Mouse (Mus musculus): Measurements from ENCODE around the gene Celf1. TPM values are rescaled to one million over a fixed set of nuclear protein-coding genes. Genes with fewer than 3 reads are reported as not detected.
"Not testable (repeated sequence)": the region's sequence is repeated elsewhere in the genome, so short reads cannot be mapped to it uniquely, and the experiment has no call there.

Celf1 gene
- polyA plus RNA-seq, 1 experiment from 2014 or later, result 156 TPM

DNA sequence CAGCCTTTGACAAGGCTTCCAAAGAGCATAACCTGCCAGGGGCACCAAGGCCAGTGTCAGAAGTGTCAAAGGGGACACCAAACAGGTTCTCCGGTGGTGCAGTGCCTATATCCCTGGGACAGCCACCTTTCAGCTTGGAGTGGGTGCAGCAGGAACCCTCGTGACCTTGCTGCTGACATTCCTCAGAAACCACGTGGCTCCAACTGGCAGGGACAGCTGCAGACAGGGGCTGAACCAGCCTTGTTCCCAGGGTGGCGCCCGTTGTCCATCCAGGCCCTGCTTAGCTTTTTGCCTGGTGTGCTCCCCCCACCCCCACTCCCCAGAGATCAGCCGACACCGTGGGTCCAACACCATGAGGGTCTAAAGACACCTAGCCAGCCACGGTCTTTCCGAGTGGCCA lies 95.2 kb downstream of the Celf1 start, which contains the start of gene Rapsn:
Rapsn (plus strand) TSS at position 236 of the 400 bp plus-strand sequence.
- 0 out of 2 replicates have a peak within 1 kb of the TSS, but pooled peaks have one; percentile 35 for H3K27ac ChIP-seq
- no peak for DNase-seq (ENCODE audit: extremely low spot score, low spot score)

DNA sequence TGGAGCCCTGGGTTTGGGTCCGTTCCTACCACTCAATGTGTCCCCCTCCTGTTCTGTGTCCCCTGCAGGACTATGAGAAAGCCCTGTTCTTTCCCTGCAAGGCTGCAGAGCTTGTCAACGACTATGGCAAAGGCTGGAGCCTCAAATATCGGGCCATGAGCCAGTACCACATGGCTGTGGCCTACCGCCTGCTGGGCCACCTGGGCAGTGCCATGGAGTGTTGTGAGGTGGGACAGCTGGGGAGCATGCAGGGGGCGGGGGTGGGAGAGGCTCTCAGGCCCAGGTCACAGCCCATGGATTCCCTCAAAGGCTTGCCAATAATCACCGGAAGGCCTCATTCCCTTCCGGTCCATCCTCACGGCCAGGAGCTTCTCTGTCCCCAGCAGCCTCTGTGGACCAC lies 101.6 kb downstream of the Celf1 start:
- Histone ChIP-seq H3K27ac (peak overlapping the region; percentile 76), H3K4me1 (peaks cover 31% of the 10 kb centered on the region), H3K36me3 (replicated peaks) (no peaks in the 10 kb centered on the region), H3K4me3 (no peak overlapping the region), H3K27me3 (ENCODE audit: poor library complexity, severe bottlenecking) (no peaks in the 10 kb centered on the region), H3K9me3 (no peaks in the 10 kb centered on the region)
- WGBS, result 79% methylated on average over 8 of the region's 8 CpGs
- no peak for DNase-seq (ENCODE audit: extremely low spot score, low spot score)

More for the DNA sequence above, 95.2 kb downstream of the Celf1 start, which contains the start of gene Rapsn:
- 80% methylated on average over 9 of the region's 9 CpGs for WGBS
- Histone ChIP-seq H3K9me3 (no peaks in the 10 kb centered on the region), H3K4me1 (0 out of 2 replicates have a peak, but pooled peaks cover 5% of the 10 kb centered on the region), H3K4me3 (no peak within 1 kb of the TSS), H3K36me3 (replicated peaks) (no peaks in the 10 kb centered on the region), H3K27me3 (ENCODE audit: poor library complexity, severe bottlenecking) (no peaks in the 10 kb centered on the region)

DNA sequence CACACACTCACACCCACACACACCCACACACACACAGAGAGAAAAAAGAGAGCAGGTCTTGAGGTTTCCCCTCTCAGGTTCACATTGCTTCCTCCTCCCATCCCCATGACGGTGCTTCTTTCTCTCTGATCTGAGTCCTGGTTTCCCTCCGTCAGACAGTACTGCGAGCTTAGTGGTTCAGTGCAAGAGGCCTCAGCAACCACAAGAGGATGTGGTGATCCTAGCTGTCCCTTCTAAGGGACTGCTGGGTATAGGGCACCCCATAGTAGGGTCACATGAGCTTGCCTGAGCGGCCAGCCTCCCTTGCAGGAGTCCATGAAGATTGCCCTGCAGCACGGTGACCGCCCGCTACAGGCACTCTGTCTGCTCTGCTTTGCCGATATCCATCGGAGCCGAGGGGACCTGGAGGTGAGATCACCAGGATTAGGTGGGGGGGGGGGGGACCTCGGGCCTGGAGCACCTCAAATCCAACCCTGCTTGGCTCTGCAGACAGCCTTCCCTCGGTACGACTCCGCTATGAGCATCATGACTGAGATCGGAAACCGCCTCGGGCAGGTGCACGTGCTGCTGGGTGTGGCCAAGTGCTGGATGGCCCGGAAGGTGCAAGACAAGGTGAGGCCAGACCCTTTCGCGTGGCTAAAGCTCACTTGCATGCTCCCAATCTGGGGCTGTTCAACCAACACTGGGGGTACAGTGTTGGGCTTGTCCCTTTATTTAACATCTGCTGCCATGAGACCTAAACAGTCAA lies 102.6 kb downstream of the Celf1 start:
- Histone ChIP-seq H3K9me3 (no peaks in the 10 kb centered on the region), H3K27ac (peak overlapping the region; percentile 76), H3K4me1 (peaks cover 31% of the 10 kb centered on the region), H3K36me3 (replicated peaks) (no peaks in the 10 kb centered on the region), H3K4me3 (no peak overlapping the region; the same call in none of the 2 replicates), H3K27me3 (ENCODE audit: poor library complexity, severe bottlenecking) (no peaks in the 10 kb centered on the region)
- 71% methylated on average over 21 of the region's 21 CpGs for WGBS
- no peak for DNase-seq (ENCODE audit: extremely low spot score, low spot score)

DNA sequence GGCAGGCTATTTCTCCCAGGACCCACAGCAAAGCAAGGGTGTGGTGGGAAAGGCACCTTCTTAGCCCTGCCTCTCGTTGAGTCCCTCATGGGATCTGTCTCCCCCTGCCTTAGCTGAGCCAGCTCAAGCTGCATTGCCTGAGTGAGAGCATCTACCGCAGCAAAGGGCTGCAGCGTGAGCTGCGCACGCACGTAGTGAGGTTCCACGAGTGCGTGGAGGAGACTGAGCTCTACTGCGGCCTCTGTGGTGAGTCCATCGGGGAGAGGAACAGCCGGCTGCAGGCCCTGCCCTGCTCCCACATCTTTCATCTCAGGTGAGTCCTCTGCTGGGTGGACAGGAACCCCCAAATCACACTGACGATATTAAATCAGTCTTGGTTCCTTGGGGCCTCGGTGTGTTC lies 104.5 kb downstream of the Celf1 start:
- Histone ChIP-seq H3K27me3 (ENCODE audit: poor library complexity, severe bottlenecking) (no peaks in the 10 kb centered on the region), H3K9me3 (no peaks in the 10 kb centered on the region), H3K4me1 (peaks cover 31% of the 10 kb centered on the region), H3K4me3 (no peak overlapping the region), H3K36me3 (replicated peaks) (no peaks in the 10 kb centered on the region), H3K27ac (peak overlapping the region; percentile 49)
- DNase-seq (ENCODE audit: extremely low spot score, low spot score), result no peak
- WGBS, result 82% methylated on average over 13 of the region's 13 CpGs

DNA sequence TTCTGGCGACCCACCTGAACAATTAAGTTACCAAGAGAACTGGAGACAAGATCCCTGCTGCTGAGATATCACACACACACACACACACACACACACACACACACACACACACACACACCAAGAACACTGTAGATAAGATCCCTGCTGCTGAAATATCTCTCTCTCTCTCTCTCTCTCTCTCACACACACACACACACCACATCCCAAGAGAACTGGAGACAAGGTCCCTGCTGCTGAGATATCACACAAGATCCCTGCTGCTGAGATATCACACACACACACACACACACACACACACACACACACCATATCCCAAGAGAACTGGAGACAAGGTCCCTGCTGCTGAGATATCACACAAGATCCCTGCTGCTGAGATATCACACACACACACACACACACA lies 105.6 kb downstream of the Celf1 start:
- not testable (repeated sequence) for H3K27me3 ChIP-seq (ENCODE audit: poor library complexity, severe bottlenecking); H3K36me3 ChIP-seq (replicated peaks); H3K4me3 ChIP-seq; H3K27ac ChIP-seq; DNase-seq (ENCODE audit: extremely low spot score, low spot score); H3K9me3 ChIP-seq
- 82% methylated on average over 1 of the region's 1 CpGs for WGBS
- H3K4me1 ChIP-seq, result peaks cover 31% of the 10 kb centered on the region

GRCm38 (mm10) chr2:91047359-91047758 lies 107.2 kb downstream of the Celf1 start:
- no peak for DNase-seq (ENCODE audit: extremely low spot score, low spot score)
- Histone ChIP-seq H3K36me3 (replicated peaks) (peaks cover 7% of the 10 kb centered on the region), H3K27ac (no peak overlapping the region), H3K27me3 (ENCODE audit: poor library complexity, severe bottlenecking) (no peaks in the 10 kb centered on the region), H3K9me3 (no peaks in the 10 kb centered on the region), H3K4me3 (no peak overlapping the region), H3K4me1 (peaks cover 22% of the 10 kb centered on the region)
- WGBS, result 88% methylated on average over 9 of the region's 9 CpGs

DNA sequence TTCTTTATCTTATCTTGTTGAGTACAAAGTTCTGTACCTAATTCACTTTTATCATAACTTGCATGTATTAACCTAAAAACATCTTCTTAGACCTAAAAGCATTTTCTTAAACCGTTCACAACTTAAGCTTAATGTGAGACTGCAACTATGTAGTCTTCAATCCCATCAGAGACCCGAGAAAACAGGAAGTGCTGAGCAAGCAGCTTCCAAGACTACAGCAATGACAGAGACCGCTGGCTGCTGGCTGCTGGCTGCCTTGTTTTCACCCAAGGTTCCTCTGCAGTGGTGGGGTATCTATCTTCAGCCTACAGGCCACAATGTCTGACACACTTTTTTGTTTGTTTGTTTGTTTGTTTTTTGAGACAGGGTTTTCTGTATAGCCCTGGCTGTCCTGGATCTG lies 111.7 kb downstream of the Celf1 start:
- Histone ChIP-seq H3K4me1 (peaks cover 19% of the 10 kb centered on the region), H3K27me3 (ENCODE audit: poor library complexity, severe bottlenecking) (no peaks in the 10 kb centered on the region), H3K36me3 (replicated peaks) (peaks cover 26% of the 10 kb centered on the region), H3K9me3 (no peaks in the 10 kb centered on the region), H3K27ac (no peak overlapping the region), H3K4me3 (no peak overlapping the region)
- no peak for DNase-seq (ENCODE audit: extremely low spot score, low spot score)
- 83% methylated on average over 3 of the region's 3 CpGs for WGBS

- H3K4me3 ChIP-seq, result peak overlapping the region; percentile 95
- peak overlapping the region; percentile 97; the same call in 1 of the 2 replicates for H3K27ac ChIP-seq
- H3K27me3 ChIP-seq (ENCODE audit: poor library complexity, severe bottlenecking), result no peaks in the 10 kb centered on the region
- peaks cover 34% of the 10 kb centered on the region for H3K36me3 ChIP-seq (replicated peaks)
- H3K9me3 ChIP-seq, result no peaks in the 10 kb centered on the region
- DNase-seq (ENCODE audit: extremely low spot score, low spot score), result no peak
- H3K4me1 ChIP-seq, result peaks cover 19% of the 10 kb centered on the region
- 65% methylated on average over 2 of the region's 2 CpGs for WGBS
These were observed 112.6 kb downstream of the Celf1 start for GRCm38 (mm10) chr2:91052752-91053151.

DNA sequence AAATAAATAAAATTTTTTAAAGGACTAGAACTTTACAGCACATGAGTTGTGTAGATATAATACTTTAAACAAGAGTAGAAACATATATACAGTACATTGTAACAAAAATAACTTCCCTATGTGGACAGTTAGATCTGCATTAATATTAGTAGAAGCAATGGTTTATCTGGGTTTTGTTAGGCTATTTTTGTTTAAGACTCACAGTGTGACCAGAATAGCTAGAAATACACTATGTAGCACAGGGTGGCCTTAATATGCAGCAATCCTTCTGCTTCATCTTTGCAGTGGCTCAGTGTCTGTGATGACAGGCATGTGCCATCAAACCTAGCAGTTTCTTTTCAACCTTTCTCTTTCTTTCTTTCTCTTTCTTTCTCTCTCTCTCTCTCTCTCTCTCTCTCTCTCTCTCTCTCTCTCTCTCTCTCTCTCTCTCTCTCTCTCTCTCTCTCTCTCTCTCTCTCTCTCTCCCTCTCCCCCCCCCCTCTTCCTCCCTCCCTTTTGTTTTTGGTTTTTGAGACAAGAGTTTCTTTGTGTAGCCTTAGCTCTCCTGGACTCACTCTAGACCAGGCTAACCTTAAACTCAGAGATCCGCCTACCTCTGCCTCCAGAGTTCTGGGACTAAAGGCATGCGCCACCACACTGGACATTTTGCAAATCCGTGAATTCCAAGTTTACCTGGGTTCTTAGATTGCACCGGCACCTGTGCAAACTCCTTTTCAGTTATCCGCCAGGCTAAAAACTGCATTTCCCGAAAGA lies 113.2 kb downstream of the Celf1 start:
- H3K36me3 ChIP-seq (replicated peaks), result peaks cover 40% of the 10 kb centered on the region
- no peaks in the 10 kb centered on the region for H3K27me3 ChIP-seq (ENCODE audit: poor library complexity, severe bottlenecking)
- H3K4me1 ChIP-seq, result peaks cover 19% of the 10 kb centered on the region
- peak overlapping the region; percentile 97 for H3K27ac ChIP-seq
- H3K4me3 ChIP-seq, result peak overlapping the region; percentile 95
- DNase-seq (ENCODE audit: extremely low spot score, low spot score), result no peak
- no peaks in the 10 kb centered on the region for H3K9me3 ChIP-seq
- WGBS, result 0% methylated on average over 6 of the region's 6 CpGs

DNA sequence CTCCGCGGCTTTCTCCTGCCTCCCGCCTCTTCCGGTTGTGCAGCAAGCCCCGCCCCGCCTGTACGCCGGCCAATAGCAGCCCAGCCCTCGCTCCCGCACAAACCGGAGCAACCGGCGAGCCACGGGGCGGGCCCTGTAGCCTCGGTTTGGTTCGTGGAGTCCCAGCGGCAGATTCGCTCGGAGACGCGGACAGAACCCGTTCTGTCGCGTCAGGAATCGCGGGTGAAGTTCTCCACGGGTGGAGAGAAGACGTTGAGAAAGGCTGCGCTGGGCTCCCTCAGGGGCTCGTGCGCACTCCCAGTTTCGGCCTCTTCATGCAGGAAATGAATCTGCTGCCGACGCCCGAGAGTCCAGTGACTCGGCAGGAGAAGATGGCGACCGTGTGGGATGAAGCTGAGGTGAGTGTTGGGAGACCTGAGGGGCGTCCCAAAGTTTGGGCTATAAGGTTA lies 113.8 kb downstream of the Celf1 start, which contains the start of gene Psmc3:
Psmc3 (plus strand) TSS at position 76 of the 449 bp plus-strand sequence.
- Histone ChIP-seq H3K27me3 (ENCODE audit: poor library complexity, severe bottlenecking) (no peaks in the 10 kb centered on the region), H3K27ac (peak within 1 kb of the TSS; percentile 97), H3K36me3 (replicated peaks) (peaks cover 46% of the 10 kb centered on the region), H3K4me1 (peaks cover 19% of the 10 kb centered on the region), H3K9me3 (no peaks in the 10 kb centered on the region), H3K4me3 (peak within 1 kb of the TSS; percentile 95)
- under 1% methylated on average over 40 of the region's 40 CpGs for WGBS
- peak; percentile 95 for DNase-seq (ENCODE audit: extremely low spot score, low spot score)

DNA sequence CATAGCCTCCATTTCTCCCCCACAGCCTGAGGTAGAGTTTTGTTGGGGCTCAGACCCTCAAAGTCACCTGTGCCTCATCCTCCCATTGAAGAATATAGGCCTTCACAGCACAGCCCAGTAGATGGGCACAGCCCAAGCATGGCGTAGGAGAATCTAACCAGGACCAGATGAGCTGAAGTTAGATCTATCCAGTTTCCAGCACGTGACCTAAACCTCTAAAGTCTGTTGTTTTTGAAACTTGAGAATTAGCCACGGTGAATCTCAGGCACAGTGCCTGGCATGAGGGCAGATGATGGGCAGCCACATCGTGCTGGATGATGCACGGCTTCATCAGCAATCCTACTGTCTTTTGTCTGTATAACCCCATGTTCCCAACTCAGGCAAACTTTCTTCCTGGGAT lies 118.3 kb downstream of the Celf1 start:
- Histone ChIP-seq H3K4me1 (peaks cover 12% of the 10 kb centered on the region), H3K27ac (no peak overlapping the region), H3K9me3 (no peaks in the 10 kb centered on the region), H3K4me3 (no peak overlapping the region), H3K27me3 (ENCODE audit: poor library complexity, severe bottlenecking) (no peaks in the 10 kb centered on the region), H3K36me3 (replicated peaks) (peaks cover 84% of the 10 kb centered on the region)
- no peak for DNase-seq (ENCODE audit: extremely low spot score, low spot score)
- WGBS, result 86% methylated on average over 5 of the region's 5 CpGs

DNA sequence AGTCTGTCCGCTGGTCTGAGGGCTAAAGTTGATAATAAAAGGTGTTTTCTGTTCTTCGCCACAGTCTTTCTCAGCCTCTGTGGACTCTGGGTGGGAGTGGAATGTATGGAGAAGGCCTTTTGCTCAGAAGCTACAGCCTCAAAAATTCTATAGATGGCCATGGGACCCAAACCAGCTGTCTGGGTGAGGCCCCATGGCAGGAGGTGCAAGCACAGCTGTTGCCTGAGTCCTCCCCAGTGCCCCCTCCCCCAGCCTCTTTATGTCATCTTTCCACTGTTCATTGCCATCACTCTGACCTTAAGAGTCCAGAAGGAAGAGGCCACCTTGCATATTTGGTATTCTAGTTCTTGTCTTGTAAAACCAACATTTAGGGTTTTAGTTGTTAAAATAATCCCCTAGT lies 119.2 kb downstream of the Celf1 start:
- H3K36me3 ChIP-seq (replicated peaks), result peaks cover 94% of the 10 kb centered on the region
- DNase-seq (ENCODE audit: extremely low spot score, low spot score), result no peak
- no peaks in the 10 kb centered on the region for H3K27me3 ChIP-seq (ENCODE audit: poor library complexity, severe bottlenecking)
- no peak overlapping the region for H3K27ac ChIP-seq
- H3K9me3 ChIP-seq, result no peaks in the 10 kb centered on the region
- peaks cover 12% of the 10 kb centered on the region for H3K4me1 ChIP-seq
- WGBS, result 97% methylated on average over 2 of the region's 2 CpGs
- no peak overlapping the region for H3K4me3 ChIP-seq

Data from forebrain, embryonic 10.5 days (tissue).